Mouse (Mus musculus) fat pad, adult 2 months (tissue): ENCODE data around the gene Olfr291.

Experiments used
- DNase-seq: peaks from one replicate; pipeline ENCODE4 v3.0.0-alpha.2; 2011; ENCODE audit warnings: low read depth, low spot score; ENCODE audit errors: extremely low read depth

The Olfr291 gene

GRCm38 (mm10) chr7:84853253-84853652 is at the start of gene Olfr291:
Gene Olfr291 (plus strand): TSS chr7:84853553.
- no peak for DNase-seq

- DNase-seq = no peak
Observed at GRCm38 (mm10) chr7:84805224-84805623, 48.1 kb upstream of the Olfr291 start.

- no peak for DNase-seq
Observed at GRCm38 (mm10) chr7:84806159-84806558, 47.2 kb upstream of the Olfr291 start.

GRCm38 (mm10) chr7:84884530-84884929 is 31.2 kb downstream of the Olfr291 start:
- DNase-seq = no peak
